8 mouse cellular contexts compared by ENCODE assay signal in genomic region chr9:106159237-106159636, GRCm38 (mm10). TPM values are rescaled to one million over a fixed set of nuclear protein-coding genes. Genes with fewer than 3 reads are reported as not detected.
A peak's percentile ranks its signal among the peaks of the same experiment; 100 is the strongest.
DNase-seq lines count a peak whose midpoint lies in the region; ATAC-seq and TF ChIP-seq lines count a peak whose summit lies in the region.

No protein-coding gene starts in this region.

- no peaks in the 10 kb centered on the region for H3K27me3 ChIP-seq in kidney, embryonic 15.5 days
- H3K27me3 ChIP-seq in embryonic facial prominence, embryonic 13.5 days, result no peaks in the 10 kb centered on the region; the same call in 1 of the 2 replicates
- no peaks in the 10 kb centered on the region for H3K27me3 ChIP-seq in intestine, embryonic 15.5 days (replicated peaks)
- H3K27me3 ChIP-seq in midbrain, postnatal 0 days (ENCODE audit: insufficient read depth, low read length), result no peaks in the 10 kb centered on the region
- no peaks in the 10 kb centered on the region for H3K27me3 ChIP-seq in thymus, adult 2 months (ENCODE audit: control insufficient read depth, insufficient read depth, low read length)

- 0 out of 2 replicates have a peak overlapping the region, but pooled peaks have one; percentile 1 for H3K4me3 ChIP-seq in kidney, embryonic 15.5 days (replicated peaks)
- H3K4me3 ChIP-seq in embryonic facial prominence, embryonic 13.5 days, result peak overlapping the region; percentile 61
- no peak overlapping the region for H3K4me3 ChIP-seq in intestine, embryonic 15.5 days (replicated peaks)
- peak overlapping the region; percentile 45; the same call in 1 of the 2 replicates for H3K4me3 ChIP-seq in midbrain, postnatal 0 days (ENCODE audit: low read depth, low read length)
- H3K4me3 ChIP-seq in thymus, adult 2 months (ENCODE audit: control insufficient read depth, insufficient read depth, low read length), result no peak overlapping the region

- no peak for TF ChIP-seq CTCF in midbrain, postnatal 0 days (IDR thresholded peaks at IDR 0.05)
- TF ChIP-seq CTCF in thymus, adult 2 months (IDR thresholded peaks at IDR 0.05; ENCODE audit: borderline replicate concordance, control insufficient read depth, extremely low read depth, insufficient read depth, low read length, poor library complexity), result no peak

- DNase-seq in kidney, postnatal 4 days, result no peak
- DNase-seq in midbrain, postnatal 0 days (ENCODE audit: low spot score), result no peak
- DNase-seq in adrenal gland, adult 8-10 months, result no peak
- no peak for DNase-seq in layer of hippocampus, adult 9-11 months
- DNase-seq in thymus, adult 2 months, result no peak

- 88% methylated on average over 9 of the region's 9 CpGs for whole genome bisulfite sequencing in kidney, embryonic 15.5 days
- WGBS in embryonic facial prominence, embryonic 13.5 days, result 86% methylated on average over 9 of the region's 9 CpGs
- WGBS in intestine, embryonic 15.5 days, result 79% methylated on average over 9 of the region's 9 CpGs
- WGBS in midbrain, postnatal 0 days, result 77% methylated on average over 9 of the region's 9 CpGs
- 91% methylated on average over 9 of the region's 9 CpGs for WGBS in thymus, adult 2 months

- no peak for TF ChIP-seq POLR2A in thymus, adult 2 months (IDR thresholded peaks at IDR 0.05; ENCODE audit: control insufficient read depth, extremely low read depth, insufficient read depth, low read length, poor library complexity)

- no peak for ATAC-seq in kidney, embryonic 15.5 days (replicated peaks; ENCODE audit: low FRiP score)
- ATAC-seq in embryonic facial prominence, embryonic 13.5 days (ENCODE audit: insufficient number of reproducible peaks, insufficient read depth, low FRiP score, low TSS enrichment, low read depth), result no peak
- no peak for ATAC-seq in intestine, embryonic 15.5 days
- no peak for ATAC-seq in midbrain, postnatal 0 days (ENCODE audit: low FRiP score)

- peak overlapping the region; percentile 69 for H3K4me2 ChIP-seq in kidney, embryonic 15.5 days
- H3K4me2 ChIP-seq in embryonic facial prominence, embryonic 13.5 days, result peak overlapping the region; percentile 66
- peak overlapping the region; percentile 60 for H3K4me2 ChIP-seq in intestine, embryonic 15.5 days (replicated peaks)
- peak overlapping the region; percentile 50 for H3K4me2 ChIP-seq in midbrain, postnatal 0 days (ENCODE audit: low read depth, low read length, poor library complexity, severe bottlenecking)

- H3K9me3 ChIP-seq in kidney, embryonic 15.5 days (replicated peaks), result no peaks in the 10 kb centered on the region
- H3K9me3 ChIP-seq in embryonic facial prominence, embryonic 13.5 days, result no peaks in the 10 kb centered on the region
- H3K9me3 ChIP-seq in intestine, embryonic 15.5 days, result no peaks in the 10 kb centered on the region
- H3K9me3 ChIP-seq in midbrain, postnatal 0 days (ENCODE audit: low read length), result no peaks in the 10 kb centered on the region

- no peak overlapping the region for H3K27ac ChIP-seq in kidney, embryonic 15.5 days
- no peak overlapping the region for H3K27ac ChIP-seq in embryonic facial prominence, embryonic 13.5 days
- H3K27ac ChIP-seq in intestine, embryonic 15.5 days, result no peak overlapping the region
- H3K27ac ChIP-seq in midbrain, postnatal 0 days (ENCODE audit: low read depth, low read length), result no peak overlapping the region
- no peak overlapping the region for H3K27ac ChIP-seq in thymus, adult 2 months (ENCODE audit: control insufficient read depth, insufficient read depth, low read length)

- H3K36me3 ChIP-seq in kidney, embryonic 15.5 days, result no peaks in the 10 kb centered on the region
- H3K36me3 ChIP-seq in embryonic facial prominence, embryonic 13.5 days, result no peaks in the 10 kb centered on the region
- H3K36me3 ChIP-seq in intestine, embryonic 15.5 days, result no peaks in the 10 kb centered on the region
- H3K36me3 ChIP-seq in midbrain, postnatal 0 days (ENCODE audit: insufficient read depth, low read length), result no peaks in the 10 kb centered on the region
- no peaks in the 10 kb centered on the region for H3K36me3 ChIP-seq in thymus, adult 2 months (ENCODE audit: control insufficient read depth, insufficient read depth, low read length)

- no peak overlapping the region for H3K9ac ChIP-seq in kidney, embryonic 15.5 days
- H3K9ac ChIP-seq in embryonic facial prominence, embryonic 13.5 days, result no peak overlapping the region
- H3K9ac ChIP-seq in intestine, embryonic 15.5 days, result no peak overlapping the region
- H3K9ac ChIP-seq in midbrain, postnatal 0 days (replicated peaks; ENCODE audit: low read length, poor library complexity, severe bottlenecking), result no peak overlapping the region

- H3K4me1 ChIP-seq in kidney, embryonic 15.5 days, result peaks cover 9% of the 10 kb centered on the region
- peaks cover 9% of the 10 kb centered on the region; the same call in 1 of the 2 replicates for H3K4me1 ChIP-seq in embryonic facial prominence, embryonic 13.5 days
- H3K4me1 ChIP-seq in intestine, embryonic 15.5 days (replicated peaks), result no peaks in the 10 kb centered on the region; the same call in 1 of the 2 replicates
- H3K4me1 ChIP-seq in midbrain, postnatal 0 days (ENCODE audit: insufficient read depth, low read length), result no peaks in the 10 kb centered on the region; the same call in 1 of the 2 replicates
- H3K4me1 ChIP-seq in thymus, adult 2 months (replicated peaks; ENCODE audit: control insufficient read depth, insufficient read depth, low read length), result no peaks in the 10 kb centered on the region

RNA-seq across cellular contexts. Expression of gene Glyctk, which starts 1.3 kb away (rescaled TPM):
- polyA plus RNA-seq in kidney, embryonic 15.5 days (2015; fragmentation: Nextera tagmentation; extraction: Ambion mirVana), result 7.9 and 9.4 TPM in 2 replicates
- polyA plus RNA-seq in embryonic facial prominence, embryonic 13.5 days (2015; fragmentation: Nextera tagmentation; extraction: Ambion mirVana), result 4.3 and 4.6 TPM in 2 replicates
- 3.4 and 4.3 TPM in 2 replicates for polyA plus RNA-seq in intestine, embryonic 15.5 days (2015; fragmentation: Nextera tagmentation; extraction: Ambion mirVana)
- 0.66 and 0.94 TPM in 2 replicates for total RNA-seq in midbrain, postnatal 0 days (2014; rRNA removed)
- 0.75 and 0.90 TPM in 2 replicates for polyA plus RNA-seq in midbrain, postnatal 0 days (2015; fragmentation: Nextera tagmentation; extraction: Ambion mirVana)
- total RNA-seq in adrenal gland, adult 8-10 months (2022), result 1 to 10 TPM; 1.9 to 5.4 (median 3.0) TPM
- polyA plus RNA-seq in thymus, adult 2 months (2012; rRNA removed), result 13.1 and 17.9 TPM in 2 replicates

RNA-seq across cellular contexts. Expression of gene Wdr82, which starts 11.5 kb away (rescaled TPM):
- 21.9 and 28.3 TPM in 2 replicates for polyA plus RNA-seq in kidney, embryonic 15.5 days (2015; fragmentation: Nextera tagmentation; extraction: Ambion mirVana)
- 28.4 and 30.3 TPM in 2 replicates for polyA plus RNA-seq in embryonic facial prominence, embryonic 13.5 days (2015; fragmentation: Nextera tagmentation; extraction: Ambion mirVana)
- 16.5 and 19.0 TPM in 2 replicates for polyA plus RNA-seq in intestine, embryonic 15.5 days (2015; fragmentation: Nextera tagmentation; extraction: Ambion mirVana)
- total RNA-seq in midbrain, postnatal 0 days (2014; rRNA removed), result 245 and 261 TPM in 2 replicates
- polyA plus RNA-seq in midbrain, postnatal 0 days (2015; fragmentation: Nextera tagmentation; extraction: Ambion mirVana), result 30.6 and 31.7 TPM in 2 replicates
- 100 to 1,000 TPM in 2 of 4 experiments, 10 to 100 TPM in 2; 64.6 to 102 (median 99.7) TPM for total RNA-seq in adrenal gland, adult 8-10 months (2022)
- polyA plus RNA-seq in thymus, adult 2 months (2012; rRNA removed), result 95.8 and 111 TPM in 2 replicates

RNA-seq across cellular contexts. Expression of gene Ppm1m, which starts 40.3 kb away (rescaled TPM):
- 49.0 and 55.1 TPM in 2 replicates for polyA plus RNA-seq in kidney, embryonic 15.5 days (2015; fragmentation: Nextera tagmentation; extraction: Ambion mirVana)
- polyA plus RNA-seq in embryonic facial prominence, embryonic 13.5 days (2015; fragmentation: Nextera tagmentation; extraction: Ambion mirVana), result 49.3 and 49.5 TPM in 2 replicates
- 30.4 and 31.7 TPM in 2 replicates for polyA plus RNA-seq in intestine, embryonic 15.5 days (2015; fragmentation: Nextera tagmentation; extraction: Ambion mirVana)
- 16.2 and 27.7 TPM in 2 replicates for total RNA-seq in midbrain, postnatal 0 days (2014; rRNA removed)
- 18.5 and 21.3 TPM in 2 replicates for polyA plus RNA-seq in midbrain, postnatal 0 days (2015; fragmentation: Nextera tagmentation; extraction: Ambion mirVana)
- 100 to 1,000 TPM in 3 of 4 experiments, 10 to 100 TPM in 1; 95.9 to 143 (median 121) TPM for total RNA-seq in adrenal gland, adult 8-10 months (2022)
- polyA plus RNA-seq in thymus, adult 2 months (2012; rRNA removed), result 53.9 and 58.6 TPM in 2 replicates

RNA-seq across cellular contexts. Expression of gene Twf2, which starts 43.7 kb away (rescaled TPM):
- 67.0 and 73.4 TPM in 2 replicates for polyA plus RNA-seq in kidney, embryonic 15.5 days (2015; fragmentation: Nextera tagmentation; extraction: Ambion mirVana)
- 60.5 and 65.9 TPM in 2 replicates for polyA plus RNA-seq in embryonic facial prominence, embryonic 13.5 days (2015; fragmentation: Nextera tagmentation; extraction: Ambion mirVana)
- polyA plus RNA-seq in intestine, embryonic 15.5 days (2015; fragmentation: Nextera tagmentation; extraction: Ambion mirVana), result 51.5 and 52.5 TPM in 2 replicates
- total RNA-seq in midbrain, postnatal 0 days (2014; rRNA removed), result 60.1 and 78.3 TPM in 2 replicates
- polyA plus RNA-seq in midbrain, postnatal 0 days (2015; fragmentation: Nextera tagmentation; extraction: Ambion mirVana), result 41.6 and 47.4 TPM in 2 replicates
- total RNA-seq in adrenal gland, adult 8-10 months (2022), result 100 to 1,000 TPM in 3 of 4 experiments, 10 to 100 TPM in 1; 92.9 to 136 (median 118) TPM
- 145 and 176 TPM in 2 replicates for polyA plus RNA-seq in thymus, adult 2 months (2012; rRNA removed)

Comparison
In these comparisons a context has a peak if more than half of its experiments do, and no peak if none do; other contexts are left out.
1. H3K4me3 ChIP-seq: peak in kidney, embryonic 15.5 days (single experiment), embryonic facial prominence, embryonic 13.5 days (single experiment) and midbrain, postnatal 0 days (single experiment); none in intestine, embryonic 15.5 days (single experiment) and thymus, adult 2 months (single experiment).
2. Peak in every context shown above with its lines, with median percentiles within 50 percentile points of each other: H3K4me2 ChIP-seq.